26 mouse cellular contexts compared by ENCODE assay signal in genomic region chr3:98142862-98143261, GRCm38 (mm10). TPM values are rescaled to one million over a fixed set of nuclear protein-coding genes. Genes with fewer than 3 reads are reported as not detected.
A peak's percentile ranks its signal among the peaks of the same experiment; 100 is the strongest.
DNase-seq lines count a peak whose midpoint lies in the region; ATAC-seq and TF ChIP-seq lines count a peak whose summit lies in the region.
"Had no signal": no experiment of that assay in that cellular context is flagged by ENCODE, and none has a peak within 500 bp of the region (broad histone marks: within the 10 kb centered on the region; RNA-seq: fewer than 3 reads in every experiment).

No protein-coding gene starts in this region.

- no peak for ATAC-seq in midbrain, embryonic 11.5 days (ENCODE audit: low FRiP score)
- ATAC-seq in midbrain, postnatal 0 days (ENCODE audit: low FRiP score) = no peak
- ATAC-seq: activated CD4-positive, CD25-positive, alpha-beta regulatory T cell, adult 4 months; CD4-positive, CD25-positive, alpha-beta regulatory T cell, adult 4 months; Patski had no signal

- H3K9me3 ChIP-seq in heart, embryonic 10.5 days = no peaks in the 10 kb centered on the region
- H3K9me3 ChIP-seq in midbrain, embryonic 11.5 days (ENCODE audit: control insufficient read depth, low read length) = no peaks in the 10 kb centered on the region
- no peaks in the 10 kb centered on the region for H3K9me3 ChIP-seq in midbrain, postnatal 0 days (ENCODE audit: low read length)

- intact Hi-C loops in heart, postnatal 25 days (cut with DNase I) = no loop called here

- TF ChIP-seq CTCF in midbrain, postnatal 0 days (IDR thresholded peaks at IDR 0.05) = no peak

- H3K36me3 ChIP-seq in heart, embryonic 10.5 days = peaks cover 99% of the 10 kb centered on the region
- H3K36me3 ChIP-seq in midbrain, embryonic 11.5 days (ENCODE audit: control insufficient read depth, insufficient read depth, low read length) = peaks cover 31% of the 10 kb centered on the region
- peaks cover 5% of the 10 kb centered on the region; the same call in 1 of the 2 replicates for H3K36me3 ChIP-seq in midbrain, postnatal 0 days (ENCODE audit: insufficient read depth, low read length)
- H3K36me3 ChIP-seq: G1E had no signal

- no peak overlapping the region for H3K27ac ChIP-seq in heart, embryonic 10.5 days
- H3K27ac ChIP-seq in midbrain, embryonic 11.5 days (ENCODE audit: low read depth, low read length) = no peak overlapping the region
- no peak overlapping the region for H3K27ac ChIP-seq in midbrain, postnatal 0 days (ENCODE audit: low read depth, low read length)

- DNase-seq in heart, adult 11 months = peak; percentile 82
- DNase-seq in heart, adult 9 months (ENCODE audit: low spot score in 2 of 2) = no peak
- peak; percentile 74 for DNase-seq in heart, embryonic 10.5 days (ENCODE audit: low spot score)
- no peak for DNase-seq in heart, postnatal 25 days (ENCODE audit: low spot score)
- DNase-seq in midbrain, embryonic 11.5 days (ENCODE audit: low spot score, missing footprints) = peak; percentile 78
- DNase-seq in midbrain, postnatal 0 days (ENCODE audit: low spot score) = no peak
- DNase-seq: adrenal gland, adult 2 months; adrenal gland, adult 8-10 months; adrenal gland, postnatal 10 days; adrenal gland, postnatal 14 days; adrenal gland, postnatal 25 days; adrenal gland, postnatal 36 days; B cell, adult 2 months; cerebellum, adult 11 months; cerebellum, adult 11-12 months; cerebellum, adult 18-20 months had no signal

- H3K4me1 ChIP-seq in heart, embryonic 10.5 days = no peaks in the 10 kb centered on the region
- H3K4me1 ChIP-seq in midbrain, embryonic 11.5 days (ENCODE audit: control insufficient read depth, insufficient read depth, low read length) = no peaks in the 10 kb centered on the region
- no peaks in the 10 kb centered on the region for H3K4me1 ChIP-seq in midbrain, postnatal 0 days (ENCODE audit: insufficient read depth, low read length)

- no peak overlapping the region for H3K4me3 ChIP-seq in heart, embryonic 10.5 days
- no peak overlapping the region for H3K4me3 ChIP-seq in midbrain, embryonic 11.5 days (ENCODE audit: low read depth, low read length)
- no peak overlapping the region for H3K4me3 ChIP-seq in midbrain, postnatal 0 days (ENCODE audit: low read depth, low read length)

- H3K27me3 ChIP-seq in heart, embryonic 10.5 days (ENCODE audit: insufficient read depth, poor library complexity, severe bottlenecking) = no peaks in the 10 kb centered on the region
- H3K27me3 ChIP-seq in midbrain, embryonic 11.5 days (ENCODE audit: control insufficient read depth, insufficient read depth, low read length) = no peaks in the 10 kb centered on the region
- H3K27me3 ChIP-seq in midbrain, postnatal 0 days (ENCODE audit: insufficient read depth, low read length) = no peaks in the 10 kb centered on the region
- H3K27me3 ChIP-seq: CH12.LX, Patski had no signal

- no peak overlapping the region for H3K9ac ChIP-seq in midbrain, embryonic 11.5 days (ENCODE audit: low read length)
- no peak overlapping the region for H3K9ac ChIP-seq in midbrain, postnatal 0 days (replicated peaks; ENCODE audit: low read length, poor library complexity, severe bottlenecking)

- 94% methylated on average over 13 of the region's 13 CpGs for WGBS in heart, embryonic 10.5 days
- WGBS in midbrain, embryonic 11.5 days = 97% methylated on average over 13 of the region's 13 CpGs
- WGBS in midbrain, postnatal 0 days = 93% methylated on average over 13 of the region's 13 CpGs

- H3K4me2 ChIP-seq in midbrain, embryonic 11.5 days = no peak overlapping the region
- H3K4me2 ChIP-seq in midbrain, postnatal 0 days (ENCODE audit: low read depth, low read length, poor library complexity, severe bottlenecking) = no peak overlapping the region

RNA-seq across cellular contexts. Expression of gene Adam30, which starts 17.6 kb away (rescaled TPM):
- not detected in 2 replicates for polyA plus RNA-seq in heart, embryonic 10.5 days (2016; fragmentation: Nextera tagmentation; extraction: Ambion mirVana)
- total RNA-seq in heart, postnatal 25 days (2021) = not detected
- not detected in 2 replicates for polyA plus RNA-seq in midbrain, embryonic 11.5 days (2014; fragmentation: Nextera tagmentation; extraction: Ambion mirVana)
- not detected in 2 replicates for total RNA-seq in midbrain, postnatal 0 days (2014; rRNA removed)
- not detected in 2 replicates for polyA plus RNA-seq in midbrain, postnatal 0 days (2015; fragmentation: Nextera tagmentation; extraction: Ambion mirVana)
- total RNA-seq: adrenal gland, adult 18-20 months; adrenal gland, adult 2 months; adrenal gland, adult 8-10 months; adrenal gland, postnatal 10 days; adrenal gland, postnatal 14 days; adrenal gland, postnatal 25 days; adrenal gland, postnatal 36 days; adrenal gland, postnatal 4 days; CH12.LX; MEL had no signal
- polyA plus RNA-seq: activated CD4-positive, CD25-positive, alpha-beta regulatory T cell, adult 4 months; adrenal gland, adult 2 months; brain, embryonic 14.5 days; C2C12; CD4-positive, CD25-positive, alpha-beta regulatory T cell, adult 4 months; G1E had no signal

Comparison
In these comparisons a context has a peak if more than half of its experiments do, and no peak if none do; other contexts are left out.
1. DNase-seq: peak in heart, adult 11 months (single experiment), heart, embryonic 10.5 days (single experiment) and midbrain, embryonic 11.5 days (single experiment); none in heart, adult 9 months (0 of 2), heart, postnatal 25 days (single experiment) and midbrain, postnatal 0 days (single experiment).